Mouse (Mus musculus) kidney, adult 9 months (tissue): ENCODE data around the gene AU022252.
A peak's percentile ranks its signal among the peaks of the same experiment; 100 is the strongest.
"Not testable (repeated sequence)": the region's sequence is repeated elsewhere in the genome, so short reads cannot be mapped to it uniquely, and the experiment has no call there.

Experiments
- DNase-seq: peaks from one replicate; pipeline ENCODE4 v3.0.0; 2022

Gene AU022252

DNA sequence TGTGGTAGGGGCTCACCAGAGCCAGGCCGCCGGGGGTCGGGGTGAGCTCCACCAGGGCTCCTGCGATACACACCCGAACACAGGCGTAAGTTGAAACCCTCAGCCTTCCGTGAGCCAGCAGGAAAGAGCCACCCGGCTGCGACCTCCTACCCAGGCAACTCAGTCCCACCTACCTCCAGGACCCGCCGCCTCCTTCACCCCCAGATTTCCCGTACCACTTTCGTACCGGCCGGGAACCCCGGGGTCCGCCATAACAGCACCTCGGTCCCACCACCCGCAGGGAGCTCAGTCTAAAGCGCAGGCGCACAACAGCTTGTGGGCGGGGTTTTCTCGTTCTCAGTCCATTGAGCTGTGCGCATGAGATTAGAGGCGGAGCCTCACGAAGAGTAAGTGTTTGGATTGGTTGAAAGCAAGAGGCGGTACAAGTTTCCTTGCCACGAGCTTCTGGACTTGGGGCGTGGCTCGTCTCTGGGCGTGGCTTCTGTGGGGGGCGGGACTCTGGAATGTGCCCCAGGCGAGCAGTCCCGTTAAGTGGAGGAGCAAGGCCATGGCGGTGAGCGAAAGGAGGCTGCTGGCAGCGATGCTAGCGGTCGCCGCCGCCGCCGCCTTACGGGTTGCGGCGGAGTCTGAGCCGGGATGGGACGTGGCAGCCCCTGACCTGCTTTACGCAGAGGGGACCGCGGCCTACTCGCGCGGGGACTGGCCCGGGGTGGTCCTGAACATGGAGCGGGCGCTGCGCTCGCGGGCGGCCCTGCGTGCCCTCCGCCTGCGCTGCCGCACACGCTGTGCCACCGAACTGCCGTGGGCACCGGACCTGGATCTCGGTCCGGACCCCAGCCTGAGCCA, at the start of gene AU022252, which contains the start of gene P3h1:
AU022252 (minus strand) TSS at position 303 of the 846 bp plus-strand sequence.
P3h1 (plus strand) TSS at position 506 of the 846 bp plus-strand sequence.
- DNase-seq = peak; percentile 100

DNA sequence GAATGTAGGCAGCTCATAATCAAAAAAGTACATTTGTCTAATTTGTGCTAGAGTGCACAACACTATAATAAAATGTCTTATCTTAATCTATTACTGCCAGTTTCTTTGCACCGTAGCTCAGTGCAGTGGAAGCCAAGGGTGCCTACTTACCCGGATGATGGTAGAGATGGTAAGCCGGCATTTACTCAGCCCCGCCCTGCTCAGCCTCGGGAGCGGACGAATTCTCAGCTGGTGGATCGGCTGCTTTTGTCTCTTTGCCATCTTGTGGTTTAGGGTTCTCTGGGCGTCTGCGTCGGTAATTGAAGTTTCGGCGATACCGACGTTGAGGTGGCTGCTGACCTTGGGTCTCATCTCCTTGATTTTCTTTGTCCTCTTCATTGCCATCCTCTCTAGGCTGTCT, 46.3 kb upstream of the AU022252 start:
- DNase-seq = not testable (repeated sequence)

DNA sequence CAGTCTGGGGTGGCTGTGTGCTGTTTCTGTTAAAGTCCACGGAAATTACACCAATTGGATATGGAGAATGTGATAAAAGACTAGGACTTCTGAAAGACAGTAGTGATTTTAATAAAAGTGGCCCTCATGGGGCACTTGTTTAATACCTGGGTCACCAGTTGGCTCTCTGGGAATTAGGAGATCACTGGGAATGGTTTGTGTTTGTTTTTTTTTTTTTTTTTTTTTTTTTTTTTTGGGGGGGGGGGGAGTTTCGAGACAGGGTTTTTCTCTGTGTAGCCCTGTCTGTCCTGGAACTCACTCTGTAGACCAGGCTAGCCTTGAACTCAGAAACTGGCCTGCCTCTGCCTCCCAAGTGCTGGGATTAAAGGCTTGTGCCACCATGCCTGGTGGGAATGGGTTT, 43.2 kb upstream of the AU022252 start:
- DNase-seq = no peak

DNA sequence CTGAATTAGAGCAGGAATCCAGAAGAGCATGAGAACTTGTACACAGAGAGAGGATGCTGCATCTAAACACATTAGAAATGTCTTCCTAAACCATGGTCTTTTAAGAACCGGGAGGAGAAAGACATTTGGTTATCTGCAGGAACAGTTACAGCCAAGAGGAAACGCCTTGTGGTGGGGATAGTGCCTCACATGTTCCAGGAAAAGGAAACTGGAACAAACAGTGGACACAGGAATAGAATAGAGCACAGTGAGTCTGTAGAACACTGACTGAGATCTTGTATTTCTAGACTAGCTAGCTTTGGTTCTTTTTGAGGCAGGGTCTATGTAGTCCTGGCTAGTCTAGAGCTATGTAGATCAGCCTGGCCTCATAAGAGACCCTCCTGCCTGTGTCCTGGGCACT, 42.7 kb upstream of the AU022252 start:
- no peak for DNase-seq

DNA sequence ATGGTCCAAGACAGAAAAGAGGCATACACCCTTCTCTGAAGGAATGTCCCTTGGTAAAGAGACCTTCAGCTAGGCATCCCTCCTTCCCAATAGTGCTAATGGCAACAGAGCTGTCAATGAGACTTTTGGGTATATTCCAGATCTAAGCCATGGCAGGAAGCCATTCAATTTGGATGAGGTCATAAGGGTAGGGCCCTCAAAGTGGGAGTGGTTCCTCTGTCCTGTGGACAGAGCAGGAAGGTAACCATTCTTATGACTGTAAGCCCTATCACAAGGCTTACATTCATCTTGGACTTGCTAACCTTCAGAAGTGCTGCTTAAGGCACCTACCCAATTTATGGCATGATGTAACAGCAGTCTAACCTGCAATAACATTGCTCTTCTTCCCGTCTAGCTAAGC, 42.1 kb upstream of the AU022252 start:
- DNase-seq = no peak

DNA sequence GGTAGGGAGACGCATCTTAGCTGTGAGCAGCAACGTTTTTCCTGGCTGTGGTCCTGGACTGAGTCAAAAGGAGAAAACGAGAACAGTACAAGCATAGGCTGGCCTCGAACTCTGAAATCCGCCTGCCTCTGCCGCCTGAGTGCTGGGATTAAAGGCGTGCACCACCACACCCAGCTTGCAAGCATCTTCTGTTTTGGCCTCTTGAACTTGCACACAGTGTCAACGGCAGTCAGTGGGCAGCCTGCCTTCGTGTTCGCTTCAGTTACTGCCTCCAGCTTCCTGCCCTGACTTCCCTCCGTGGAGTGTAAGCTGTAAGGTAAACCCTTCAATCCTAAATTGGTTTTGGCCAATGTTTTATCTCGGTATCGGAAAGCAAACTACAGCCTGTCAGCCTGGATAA, 34.1 kb upstream of the AU022252 start:
- no peak for DNase-seq

DNA sequence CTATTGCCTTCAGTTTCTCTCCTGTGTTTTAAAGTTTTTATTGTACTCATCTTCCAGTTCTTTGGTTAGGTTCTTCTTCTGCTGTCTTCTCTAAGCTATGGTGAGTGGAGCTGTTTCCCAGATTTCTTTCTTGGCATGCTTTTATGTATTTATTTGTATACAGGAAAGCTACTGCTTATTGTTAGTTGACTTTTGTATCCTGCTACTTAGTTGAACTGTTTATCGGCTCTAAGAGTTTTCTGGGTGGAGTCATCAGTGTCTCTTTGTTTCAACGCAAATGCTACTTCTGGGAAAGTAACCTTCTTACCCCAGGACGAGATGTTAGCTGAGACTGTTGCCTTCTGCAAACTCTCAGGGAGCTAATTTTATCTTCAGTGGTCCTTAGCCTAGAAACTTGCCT, 30.9 kb upstream of the AU022252 start:
- DNase-seq = no peak

DNA sequence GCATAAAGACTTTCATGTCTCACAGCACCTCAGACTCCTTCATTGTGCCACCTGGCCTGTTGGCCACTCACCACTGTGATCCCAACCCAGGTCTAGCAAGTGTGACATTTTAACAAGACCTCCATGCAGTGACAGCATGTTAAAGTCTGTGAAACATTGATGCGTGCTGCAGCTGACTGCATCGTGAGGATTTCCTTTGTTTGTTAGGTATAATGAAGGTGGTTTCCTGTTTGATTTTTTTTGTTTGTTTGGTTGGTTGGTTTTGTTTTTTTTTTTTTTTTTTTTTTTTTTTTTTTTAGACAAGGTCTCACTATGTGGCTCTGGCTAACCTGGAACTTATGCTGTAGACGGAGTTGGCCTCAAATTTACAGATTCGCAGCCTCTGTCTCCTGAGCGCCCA, 30.0 kb upstream of the AU022252 start:
- DNase-seq = no peak

DNA sequence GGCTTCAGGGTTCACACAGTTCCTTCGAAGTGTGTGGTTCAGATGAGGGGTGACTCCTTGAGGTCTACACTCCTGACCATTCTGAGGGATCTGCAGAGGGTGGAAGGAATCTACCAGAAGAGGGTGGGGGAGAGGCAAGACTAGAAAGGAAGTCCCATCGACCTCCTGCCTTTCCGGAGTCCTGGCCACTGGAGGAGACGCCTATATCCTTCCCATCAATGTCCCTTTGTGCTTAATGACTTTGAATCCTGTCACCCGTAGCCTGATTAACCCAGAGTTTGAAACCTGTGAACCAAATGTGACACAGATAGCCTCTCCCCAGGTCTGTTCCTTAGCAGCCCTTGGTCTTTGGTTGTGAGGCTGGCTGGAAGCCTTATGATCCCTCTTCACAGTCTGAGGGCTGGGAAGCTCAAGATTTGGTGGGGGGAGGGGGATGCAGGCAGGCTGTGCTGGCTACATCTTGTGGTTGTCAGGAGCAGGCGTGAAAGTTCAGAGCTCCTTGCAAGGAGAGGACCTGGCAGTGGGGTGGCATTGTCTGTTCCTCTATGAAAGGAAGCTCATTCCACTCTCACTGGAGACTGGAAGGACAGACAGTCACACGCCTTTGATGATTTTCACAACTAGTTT, 28.7 kb upstream of the AU022252 start:
- no peak for DNase-seq

DNA sequence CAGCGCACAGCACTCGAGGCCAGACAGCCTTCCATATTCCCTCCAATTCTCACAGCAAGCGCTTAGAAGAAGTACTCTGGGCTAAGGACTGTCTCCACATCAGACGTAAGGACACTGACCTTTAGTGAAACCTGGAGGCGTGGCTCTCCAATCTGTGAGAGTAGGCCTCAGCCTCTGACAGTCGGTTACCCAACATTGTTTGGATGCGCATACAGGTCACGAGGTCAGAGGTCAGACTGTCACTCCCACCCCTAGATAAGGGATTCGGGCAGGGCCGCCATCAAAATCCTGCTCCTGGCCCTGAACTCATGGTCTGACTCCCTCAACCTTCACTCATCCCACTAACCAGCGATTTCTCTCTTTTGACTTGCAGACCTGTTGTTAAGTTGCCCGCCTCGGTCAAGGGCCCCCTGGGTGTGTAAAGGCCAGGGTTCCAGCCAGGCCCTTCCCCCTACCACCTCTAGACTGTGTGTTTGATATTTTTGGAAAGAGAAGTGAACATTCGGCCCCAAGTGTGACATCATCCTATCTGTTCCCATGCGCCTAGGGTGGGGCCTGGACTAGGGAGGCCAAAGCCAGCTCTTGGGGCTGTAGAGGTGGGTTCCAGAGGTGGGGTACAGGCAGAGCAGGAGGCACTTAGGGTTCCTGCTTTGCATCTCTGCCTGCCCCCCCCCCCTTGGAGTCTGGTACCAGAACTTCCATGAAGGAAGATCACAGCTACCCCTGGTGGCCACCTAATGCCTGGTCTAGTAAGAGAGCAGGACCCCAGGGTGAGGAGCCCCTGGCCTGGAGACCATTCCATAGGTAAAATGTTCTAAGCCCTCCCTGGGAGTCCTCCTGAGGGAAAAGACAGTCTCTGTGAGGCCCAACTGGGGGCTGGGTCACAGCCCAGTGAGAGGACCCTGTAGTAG, 27.1 kb upstream of the AU022252 start:
- no peak for DNase-seq

DNA sequence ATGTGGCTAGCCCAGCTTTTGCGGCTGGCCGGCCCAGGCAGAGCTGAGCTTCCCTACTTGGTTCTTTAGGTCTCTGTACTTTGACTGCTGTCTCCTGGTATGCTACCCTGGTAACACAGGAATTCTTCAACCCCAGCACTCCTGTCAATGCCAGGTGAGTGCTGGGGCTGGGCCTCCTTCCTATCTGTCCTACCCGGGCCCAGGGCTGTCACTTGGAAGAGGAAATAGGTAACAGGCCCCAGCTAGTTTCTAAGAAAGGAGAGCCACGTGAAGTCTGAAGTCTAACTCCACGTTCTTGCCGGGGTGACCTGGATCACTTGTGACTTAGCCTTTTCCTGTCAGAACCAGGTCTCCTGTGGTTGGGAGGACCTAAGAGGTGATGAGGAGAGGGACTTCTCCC, 24.6 kb upstream of the AU022252 start:
- DNase-seq = no peak

DNA sequence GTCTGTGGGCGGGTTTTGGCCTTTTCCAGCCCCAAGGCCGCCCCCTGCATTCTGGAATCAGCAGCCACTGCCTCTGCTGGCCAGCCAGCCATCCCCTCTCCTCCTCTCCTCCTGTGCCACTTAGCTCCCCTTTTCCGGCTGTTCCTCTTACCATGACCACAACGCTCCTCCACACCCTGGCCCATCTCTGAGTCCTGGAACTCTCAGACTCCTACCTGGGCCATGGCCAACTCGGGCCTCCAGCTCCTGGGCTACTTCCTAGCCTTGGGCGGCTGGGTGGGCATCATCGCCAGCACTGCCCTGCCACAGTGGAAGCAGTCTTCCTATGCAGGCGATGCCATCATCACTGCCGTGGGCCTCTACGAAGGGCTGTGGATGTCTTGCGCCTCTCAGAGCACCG, 22.8 kb upstream of the AU022252 start, which contains the start of gene Cldn19:
Cldn19 (plus strand) TSS at position 64 of the 400 bp plus-strand sequence.
- no peak for DNase-seq

DNA sequence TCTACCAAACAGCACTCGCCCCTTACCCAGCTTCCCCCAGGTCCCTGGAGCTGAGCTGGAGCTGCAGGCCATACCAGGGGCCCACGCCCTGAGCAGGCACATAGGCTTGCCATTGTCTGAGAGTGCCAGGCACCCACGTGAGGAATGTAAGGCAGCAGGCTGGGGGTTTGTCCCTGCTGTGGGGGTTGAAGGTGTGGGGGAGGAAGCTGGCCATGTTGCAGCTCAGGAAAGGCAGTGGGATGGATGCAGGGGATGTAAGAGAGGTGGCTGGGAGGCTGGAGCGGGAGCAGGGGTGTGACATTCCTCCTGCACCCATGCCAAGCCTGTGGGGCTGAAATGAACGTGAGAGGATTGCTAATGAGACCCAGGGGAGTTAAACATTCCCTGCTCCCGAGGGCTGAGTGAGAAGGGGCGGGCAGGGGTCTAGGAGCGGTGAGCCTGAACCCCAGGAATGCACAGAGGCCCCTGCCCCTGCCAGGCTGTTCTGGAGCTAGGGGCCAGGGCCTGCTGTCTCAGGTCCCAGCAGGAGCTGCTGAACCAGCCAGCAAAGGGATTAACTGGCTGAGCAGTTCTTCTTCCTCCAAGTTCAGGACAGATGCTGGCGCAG, 21.6 kb upstream of the AU022252 start:
- DNase-seq = peak; percentile 65

DNA sequence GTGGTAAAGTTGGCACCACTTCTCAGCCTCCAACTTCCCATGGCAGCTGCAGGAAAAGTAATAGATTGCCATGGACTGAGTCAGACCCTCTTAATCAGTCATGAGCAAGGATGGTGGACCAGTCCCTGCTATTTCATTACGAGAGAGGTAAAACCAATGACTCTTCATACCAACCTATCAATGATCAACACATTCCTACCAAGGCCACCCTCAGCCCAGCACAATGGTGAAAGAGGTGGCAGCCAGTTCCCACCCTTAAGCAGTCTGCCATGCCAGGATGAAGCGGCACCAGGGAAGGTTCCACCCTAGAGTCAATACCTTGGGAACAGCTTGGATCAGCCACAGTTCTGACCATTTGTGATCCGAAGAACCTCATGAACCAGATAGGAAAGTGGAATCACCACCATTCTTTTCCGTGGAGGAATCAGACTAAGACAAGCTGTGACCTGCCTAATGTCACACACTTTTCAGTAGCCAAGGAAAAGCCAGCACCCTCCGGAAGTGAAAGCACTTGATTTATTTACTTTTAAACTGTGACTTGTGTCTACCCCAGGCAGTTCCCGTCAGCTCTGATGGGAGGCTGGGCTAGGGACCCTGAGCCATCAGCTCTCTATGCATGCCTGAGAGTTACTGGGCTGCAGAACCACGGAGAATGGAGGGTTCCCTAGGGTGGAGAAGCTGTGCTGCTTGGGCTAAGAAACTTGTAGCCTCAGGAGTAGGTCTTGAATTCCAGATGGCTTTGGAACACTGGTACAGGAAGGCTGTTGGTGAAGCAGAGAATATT, 19.7 kb upstream of the AU022252 start:
- DNase-seq = peak; percentile 34

DNA sequence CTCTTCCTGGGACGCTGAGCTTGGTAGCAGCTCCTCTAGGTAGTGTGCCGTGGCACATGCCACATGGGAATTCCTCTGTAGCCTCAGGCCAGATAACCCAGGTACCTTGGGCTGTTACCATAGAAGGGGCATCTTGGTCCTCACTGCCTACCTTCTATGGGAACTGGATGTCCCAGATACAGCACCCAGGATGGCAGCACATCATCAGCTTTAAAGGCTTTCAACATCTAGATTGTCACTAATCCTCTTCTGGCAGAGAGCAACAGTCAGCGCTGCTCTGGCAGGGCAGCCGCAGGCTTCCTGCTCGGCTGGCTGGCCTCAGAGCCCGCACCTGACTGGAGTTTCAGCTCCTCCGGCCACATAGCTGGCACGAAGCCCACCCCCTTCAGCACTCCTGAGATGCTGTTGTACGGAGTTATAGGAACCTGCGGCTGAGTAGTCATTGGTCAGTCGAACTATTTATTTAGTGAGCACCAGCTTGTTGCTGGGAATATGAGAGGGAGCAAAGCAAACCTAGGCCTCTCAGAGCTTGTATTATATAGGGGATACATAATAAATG, 16.0 kb upstream of the AU022252 start:
- no peak for DNase-seq

DNA sequence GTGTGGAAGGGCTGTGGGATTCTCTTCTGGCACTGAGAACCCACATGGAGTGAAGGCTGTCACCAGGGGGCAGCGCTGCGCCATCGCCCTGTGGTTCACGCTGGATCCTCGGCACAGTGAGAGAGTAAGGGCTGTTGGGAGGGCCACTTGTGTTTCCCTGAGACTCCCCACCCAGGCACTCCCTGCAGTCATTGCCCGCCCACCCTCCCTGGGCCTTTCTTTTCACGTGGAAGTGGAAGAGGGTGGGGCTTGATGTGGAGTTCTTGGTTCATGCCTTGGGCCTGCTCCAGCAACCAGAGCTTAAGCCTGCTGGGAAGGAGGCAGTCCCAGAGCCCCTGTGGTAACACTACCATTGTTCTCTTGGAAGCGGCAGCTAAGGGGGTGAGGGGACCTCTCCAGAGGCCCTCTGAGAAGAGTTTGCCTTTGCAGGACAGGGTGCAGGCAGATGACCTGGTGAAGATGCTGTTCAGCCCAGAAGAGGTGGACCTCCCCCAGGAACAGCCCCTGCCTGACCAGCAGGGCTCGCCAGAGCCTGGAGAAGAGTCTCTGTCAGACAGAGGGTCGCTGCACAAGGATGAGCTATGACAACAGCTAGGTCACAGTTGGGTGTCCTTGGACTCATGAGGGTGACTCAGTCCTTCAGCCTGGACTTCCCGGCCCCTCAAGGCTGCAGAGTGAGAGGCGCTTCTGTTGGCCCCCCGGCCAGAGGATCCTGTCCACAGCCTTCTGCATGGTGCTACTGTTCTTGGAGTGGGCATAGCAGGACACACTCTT, 15.1 kb upstream of the AU022252 start:
- DNase-seq = peak; percentile 79

DNA sequence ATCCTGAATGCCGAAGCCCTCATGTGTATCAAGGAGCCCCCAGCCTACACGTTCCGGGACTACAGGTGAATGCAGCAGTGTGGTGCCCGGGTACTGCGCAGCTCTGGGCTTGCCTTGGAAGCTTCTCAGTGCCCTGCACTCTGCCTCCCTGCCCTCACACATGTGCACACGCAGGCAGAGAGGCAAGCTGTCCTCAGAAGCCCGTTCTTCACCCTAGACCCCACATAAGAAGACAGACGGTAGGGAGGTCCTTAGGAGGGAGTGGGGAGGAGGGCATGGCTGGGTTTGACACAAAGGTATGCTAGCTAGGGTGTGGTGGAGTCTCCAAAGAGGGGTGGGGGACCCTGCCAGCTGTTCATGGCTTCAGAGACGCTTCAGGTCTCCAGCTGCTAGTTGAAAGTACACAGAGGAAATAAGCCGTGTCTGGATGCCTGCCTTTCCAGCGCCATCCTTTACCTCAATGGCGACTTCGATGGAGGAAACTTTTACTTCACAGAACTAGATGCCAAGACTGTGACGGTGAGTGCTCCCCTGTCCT, 14.2 kb upstream of the AU022252 start:
- DNase-seq = no peak

DNA sequence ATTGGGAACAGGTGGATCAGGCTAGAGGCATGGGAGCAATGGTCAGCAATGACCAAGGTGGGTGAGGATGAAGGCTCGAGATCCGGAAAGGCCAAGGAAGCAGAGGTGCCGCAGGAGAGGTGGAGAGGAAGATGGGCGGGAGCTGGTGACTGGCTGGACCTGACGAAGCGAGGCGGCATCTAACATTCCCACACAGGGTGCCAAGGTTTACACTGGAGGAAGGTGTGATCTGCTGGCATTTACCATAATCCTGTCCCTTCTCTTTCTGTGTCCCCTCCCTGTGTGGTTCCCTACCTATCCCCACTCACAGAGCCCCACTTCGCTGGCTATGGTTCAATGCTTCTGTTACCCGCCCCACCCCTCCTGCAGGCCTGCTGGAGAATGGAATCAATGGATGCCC, 13.4 kb upstream of the AU022252 start:
- no peak for DNase-seq

DNA sequence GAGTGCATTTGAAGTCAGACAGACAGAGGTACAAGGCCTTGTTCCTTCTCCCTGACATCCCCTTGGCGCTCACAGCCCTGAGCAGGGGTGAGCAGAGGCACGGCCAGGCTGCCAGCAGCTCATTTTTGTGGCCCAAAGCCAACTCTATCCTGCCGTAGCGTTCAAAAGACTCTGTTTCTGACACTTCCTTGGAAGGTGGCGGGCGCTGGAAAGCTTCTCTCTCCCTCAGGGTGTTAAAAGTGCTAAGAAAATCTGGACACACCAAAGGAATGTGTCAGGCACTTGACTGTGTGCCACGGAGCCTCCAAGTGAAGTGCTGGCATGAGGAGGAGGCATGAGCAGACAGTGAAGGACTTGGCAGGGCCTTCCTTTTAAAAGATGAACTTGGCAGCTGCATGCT, 13.0 kb upstream of the AU022252 start:
- DNase-seq = peak; percentile 32

DNA sequence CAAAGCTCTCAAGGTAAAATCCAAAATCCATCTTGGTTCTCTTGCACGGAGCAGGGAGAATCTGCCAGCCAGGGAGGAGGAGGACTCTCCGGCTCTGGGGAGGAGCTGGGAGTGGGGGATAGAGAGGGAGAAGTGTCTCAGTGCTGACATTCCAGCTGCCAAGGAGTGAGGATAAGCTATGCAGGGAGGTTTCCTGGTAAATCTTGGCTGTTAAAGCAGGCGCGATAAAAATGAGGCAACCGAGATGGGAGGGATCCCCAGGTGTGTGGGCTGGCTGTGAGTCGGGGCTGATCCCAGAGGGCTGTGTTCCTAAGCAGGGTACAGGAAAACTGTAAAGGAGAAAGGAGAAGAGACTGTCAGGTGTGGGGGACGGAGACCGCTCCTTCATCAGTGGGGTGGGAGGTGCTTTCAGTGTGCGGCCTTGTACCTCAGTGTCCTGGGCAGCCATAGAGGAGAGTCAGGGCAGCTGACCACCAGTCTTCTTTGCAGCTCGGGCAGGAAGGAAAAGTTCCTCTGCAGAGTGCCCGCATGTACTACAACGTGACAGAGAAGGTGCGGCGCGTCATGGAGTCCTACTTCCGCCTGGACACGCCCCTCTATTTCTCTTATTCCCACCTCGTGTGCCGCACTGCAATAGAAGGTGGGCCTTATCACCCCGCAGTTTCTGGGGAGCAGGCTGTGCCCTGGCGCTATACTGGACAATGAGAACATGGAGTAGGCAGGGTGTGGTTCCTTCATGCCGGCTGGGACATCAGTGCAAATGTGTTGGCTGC, 12.1 kb upstream of the AU022252 start:
- DNase-seq = no peak
